Mouse (Mus musculus): Measurements from ENCODE around the gene Nedd9.

DNA sequence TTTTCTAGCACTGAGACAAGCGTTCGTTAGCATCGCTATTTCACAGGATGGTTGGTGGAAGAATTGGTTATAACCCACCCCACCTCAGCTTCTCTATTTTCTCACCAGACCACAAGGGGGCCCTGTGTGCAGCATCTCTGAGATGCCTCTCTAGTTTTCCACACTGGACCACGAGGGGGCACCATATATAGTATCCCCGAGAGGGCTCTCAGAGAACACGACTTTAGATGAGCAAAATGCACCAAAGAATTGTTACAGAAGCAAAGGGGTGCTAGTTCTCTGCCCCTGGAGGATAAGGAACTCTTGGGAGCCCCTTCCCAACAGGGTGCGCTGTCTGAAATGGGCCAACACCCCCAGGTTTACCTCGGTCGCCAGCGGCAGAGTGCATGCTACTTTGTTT lies 184.4 kb downstream of the Nedd9 start:
- no peak for TF ChIP-seq POLR2A (IDR thresholded peaks at IDR 0.05; ENCODE audit: insufficient read depth, low read depth, low read length)
- TF ChIP-seq CTCF (IDR thresholded peaks at IDR 0.05; ENCODE audit: insufficient read depth, low read depth, low read length): no peak

Data from olfactory bulb, adult 2 months (tissue).